Mouse (Mus musculus) lung, postnatal 0 days (tissue): ENCODE results near the gene Olfr304. TPM values are rescaled to one million over a fixed set of nuclear protein-coding genes. Genes with fewer than 3 reads are reported as not detected.

Source experiments
- ATAC-seq: fragments of 200-750 bp; cut with Nextera tagmentation; 2 replicates; pipeline ENCODE4 v1.8.0; 2017; ENCODE audit warnings: moderate library complexity
- DNase-seq: peaks from one replicate; pipeline ENCODE4 v3.0.0-alpha.2; 2016; ENCODE audit warnings: low spot score
- H3K27ac ChIP-seq: fragments of 300-500 bp; sonication (generic); 2 replicates; pipeline ENCODE4 v1.5.1; 2014; ENCODE audit warnings: antibody characterized with exemption, mild to moderate bottlenecking, low read length, mixed read lengths
- H3K27me3 ChIP-seq: fragments of 300-500 bp; sonication (generic); replicated peaks from 2 replicates; pipeline ENCODE4 v1.6.1; 2014; ENCODE audit warnings: low read length, mixed read lengths; ENCODE audit not compliant: insufficient read depth
- H3K36me3 ChIP-seq: fragments of 300-500 bp; sonication (generic); 2 replicates; pipeline ENCODE4 v1.6.1; 2014; ENCODE audit warnings: low read length, mixed read lengths; ENCODE audit not compliant: insufficient read depth
- H3K4me1 ChIP-seq: fragments of 300-500 bp; sonication (generic); 2 replicates; pipeline ENCODE4 v1.6.1; 2014; ENCODE audit warnings: antibody characterized with exemption, low read depth, low read length, mixed read lengths; ENCODE audit not compliant: insufficient read depth
- H3K4me2 ChIP-seq: fragments of 300-500 bp; sonication (generic); replicated peaks from 2 replicates; pipeline ENCODE4 v1.6.1; 2014; ENCODE audit warnings: low read depth, mild to moderate bottlenecking, low read length, moderate library complexity, mixed read lengths
- H3K4me3 ChIP-seq: fragments of 300-500 bp; sonication (generic); 2 replicates; pipeline ENCODE4 v1.5.1; 2014; ENCODE audit warnings: low read depth, low read length
- H3K9ac ChIP-seq: fragments of 300-500 bp; sonication (generic); replicated peaks from 2 replicates; pipeline ENCODE4 v1.6.1; 2014; ENCODE audit warnings: low read depth, mild to moderate bottlenecking
- H3K9me3 ChIP-seq: fragments of 300-500 bp; sonication (generic); 2 replicates; pipeline ENCODE4 v1.6.1; 2016; ENCODE audit warnings: low read length, mixed read lengths
- CTCF ChIP-seq: IDR thresholded peaks from 2 replicates; pipeline ENCODE4 v1.5.1; 2016; ENCODE audit warnings: antibody characterized with exemption, mild to moderate bottlenecking
- EP300 ChIP-seq: IDR thresholded peaks from 2 replicates; pipeline ENCODE4 v1.6.1; 2016; ENCODE audit warnings: antibody characterized with exemption, mild to moderate bottlenecking, control low read depth
- WGBS: fragments of 180-500 bp; shearing (Covaris S2); extraction: QIAGEN DNeasy Blood & Tissue Kit; methylation state at CpG from one replicate; pipeline ENCODE4 v1.1.7; 2014; 5-methylcytosine and 5-hydroxymethylcytosine counted together
- polyA plus RNA-seq: library from polyadenylated mRNA; unstranded; fragments of >200 nt; fragmentation: Nextera tagmentation; extraction: Ambion mirVana; gene quantifications from 2 replicates; pipeline ENCODE4 v1.2.1, GENCODE M21; 2015

The Olfr304 gene
- polyA plus RNA-seq, 1 experiment from 2014 or later: not detected

- WGBS: 73% methylated on average over 14 of the region's 14 CpGs
These were observed 43.4 kb downstream of the Olfr304 start for GRCm38 (mm10) chr7:86342881-86343565.

GRCm38 (mm10) chr7:86337486-86337885 is 49.0 kb downstream of the Olfr304 start, which contains the start of gene Olfr307:
Olfr307 (minus strand) TSS chr7:86337586.
- Histone ChIP-seq H3K4me3 (no peak within 1 kb of the TSS), H3K4me1 (no peaks in the 10 kb centered on the region), H3K4me2 (no peak within 1 kb of the TSS), H3K27me3 (no peaks in the 10 kb centered on the region), H3K27ac (no peak within 1 kb of the TSS), H3K36me3 (no peaks in the 10 kb centered on the region), H3K9ac (no peak within 1 kb of the TSS), H3K9me3 (no peaks in the 10 kb centered on the region)
- TF ChIP-seq EP300 (no peak), CTCF (no peak)
- 72% methylated on average over 1 of the region's 1 CpGs for WGBS
- ATAC-seq (no peak), DNase-seq (no peak)

More at GRCm38 (mm10) chr7:86342881-86343565, 43.4 kb downstream of the Olfr304 start:
- Histone ChIP-seq H3K9ac (no peak overlapping the region), H3K4me3 (no peak overlapping the region), H3K9me3 (no peaks in the 10 kb centered on the region), H3K27ac (no peak overlapping the region), H3K4me2 (no peak overlapping the region), H3K27me3 (no peaks in the 10 kb centered on the region), H3K4me1 (no peaks in the 10 kb centered on the region), H3K36me3 (no peaks in the 10 kb centered on the region)
- no peak for TF ChIP-seq CTCF
- no peak for TF ChIP-seq EP300
- no peak for ATAC-seq
- no peak for DNase-seq

Other genes starting within 250 kb of the Olfr304 start
- not detected in 2 replicates for gene Vmn2r75, start 214.9 kb downstream of the Olfr304 start, polyA plus RNA-seq
- gene Vmn2r76, start 140.3 kb downstream of the Olfr304 start, polyA plus RNA-seq: not detected in 2 replicates
- not detected in 2 replicates for gene Olfr310, start 109.5 kb downstream of the Olfr304 start, polyA plus RNA-seq
- gene Olfr309, start 73.0 kb downstream of the Olfr304 start, polyA plus RNA-seq: not detected in 2 replicates
- not detected in 2 replicates for gene Olfr308, start 61.0 kb downstream of the Olfr304 start, polyA plus RNA-seq
- not detected in 2 replicates for gene Olfr307, start 49.1 kb downstream of the Olfr304 start, polyA plus RNA-seq
- gene Olfr305, start 19.7 kb downstream of the Olfr304 start, polyA plus RNA-seq: not detected in 2 replicates
- gene Olfr303, start 11.1 kb upstream of the Olfr304 start, polyA plus RNA-seq: not detected in 2 replicates
- gene Olfr301, start 17.2 kb upstream of the Olfr304 start, polyA plus RNA-seq: not detected in 2 replicates
- not detected in 2 replicates for gene Olfr299, start 73.3 kb upstream of the Olfr304 start, polyA plus RNA-seq
- not detected in 2 replicates for gene Olfr298, start 105.8 kb upstream of the Olfr304 start, polyA plus RNA-seq
- gene Olfr297, start 133.3 kb upstream of the Olfr304 start, polyA plus RNA-seq: not detected in 2 replicates
- not detected in 2 replicates for gene Olfr295, start 197.2 kb upstream of the Olfr304 start, polyA plus RNA-seq
- not detected in 2 replicates for gene Olfr294, start 230.0 kb upstream of the Olfr304 start, polyA plus RNA-seq